Mouse (Mus musculus) retina, postnatal 7 days (tissue): ENCODE data around the gene Enah.
A peak's percentile ranks its signal among the peaks of the same experiment; 100 is the strongest.

ENCODE experiments used
- DNase-seq: peaks from one replicate; pipeline ENCODE4 v3.0.0-alpha.2; 2012; ENCODE audit warnings: low read depth, low spot score

The Enah gene

DNA sequence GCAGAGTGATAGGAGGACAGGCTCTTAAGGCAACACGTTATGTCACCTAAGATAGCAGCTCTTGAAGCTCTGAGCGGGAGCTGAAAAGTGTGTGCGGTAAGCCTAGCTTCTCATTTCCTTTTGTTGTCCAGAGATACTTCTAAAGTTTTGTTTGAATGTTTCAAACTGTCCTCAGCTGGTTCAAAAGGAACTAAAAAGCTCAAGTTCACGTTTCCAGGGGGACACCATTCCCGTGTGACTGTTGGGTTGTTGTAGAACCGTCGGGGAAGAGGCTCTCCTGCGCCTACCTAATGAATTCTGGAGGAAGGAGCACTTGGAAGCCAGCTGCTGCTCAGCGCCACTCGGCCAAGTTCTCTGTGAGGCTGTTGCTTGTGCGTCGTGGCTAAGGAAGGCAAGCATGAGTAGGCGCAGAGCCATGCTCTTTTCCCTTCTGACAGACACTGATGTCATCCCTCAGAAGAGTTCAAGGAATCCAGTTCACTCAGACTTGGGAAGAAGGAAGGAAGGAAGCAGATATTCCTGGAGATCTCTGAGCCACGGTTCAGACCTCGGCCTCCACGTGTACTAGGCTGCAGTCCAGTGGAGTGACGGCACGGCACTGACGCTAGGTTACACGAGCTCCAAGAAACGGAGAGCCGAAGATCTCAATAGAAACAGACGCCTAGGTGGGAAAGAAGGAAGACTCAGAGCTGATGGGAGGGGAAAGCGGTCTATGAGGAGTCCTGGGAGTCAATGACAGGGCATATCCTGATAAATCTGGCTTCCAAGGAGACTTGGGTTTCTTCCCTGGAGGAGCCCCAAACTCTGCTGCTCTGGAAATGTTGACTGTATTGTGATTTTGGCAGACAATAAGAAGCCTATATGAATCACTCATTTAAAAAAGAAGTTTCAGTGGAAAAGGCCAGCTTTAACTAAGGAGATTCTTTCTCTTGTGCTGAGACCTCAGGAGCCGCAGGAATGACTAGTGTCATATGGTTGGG is 8.7 kb upstream of the Enah start:
- DNase-seq, result no peak

DNA sequence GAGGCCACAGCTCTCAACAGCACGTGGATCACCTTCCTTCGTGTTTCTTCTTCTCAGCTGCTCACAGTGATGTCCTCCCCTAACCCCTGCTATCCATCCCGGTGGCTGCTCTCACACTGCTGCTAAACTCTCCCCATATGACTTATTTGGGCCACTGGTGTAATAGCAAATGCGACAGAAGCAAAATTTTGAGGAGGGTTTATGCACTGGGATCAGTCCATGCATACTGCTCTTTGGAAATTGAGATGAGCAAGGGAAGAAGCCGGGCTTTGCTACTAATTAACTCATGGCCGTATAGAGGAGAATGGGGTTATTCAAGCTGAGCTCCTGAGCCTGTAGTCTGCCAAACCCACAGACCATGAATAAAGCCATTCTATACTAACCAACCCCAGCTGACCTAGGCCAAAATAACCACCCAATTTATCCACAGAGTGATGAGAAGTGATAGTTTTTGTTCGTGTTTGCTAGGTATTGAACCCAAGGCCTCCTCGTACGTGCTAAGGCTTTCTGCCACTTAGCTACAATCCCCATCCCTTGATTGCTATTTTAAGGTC is 7.7 kb upstream of the Enah start:
- DNase-seq, result no peak

DNA sequence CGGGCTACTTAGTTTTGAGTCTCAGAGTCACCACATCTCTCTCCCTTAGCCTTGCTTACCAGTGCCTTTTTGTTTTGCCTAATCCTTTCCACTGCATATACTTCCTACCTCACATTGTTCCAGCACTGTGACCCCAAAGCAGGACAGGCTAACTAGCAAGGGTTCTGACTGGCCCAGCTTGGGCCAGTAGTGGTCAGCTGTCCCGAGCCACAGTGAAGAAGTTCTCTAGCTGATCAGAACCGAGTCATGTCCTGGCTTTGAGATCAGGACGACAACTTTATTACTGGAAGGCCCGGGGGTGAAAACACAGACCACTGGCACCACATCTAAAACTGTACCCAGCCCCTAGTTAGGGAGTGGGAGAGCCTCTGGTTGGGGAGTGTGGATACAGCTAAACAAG is 7.0 kb upstream of the Enah start:
- DNase-seq, result no peak

DNA sequence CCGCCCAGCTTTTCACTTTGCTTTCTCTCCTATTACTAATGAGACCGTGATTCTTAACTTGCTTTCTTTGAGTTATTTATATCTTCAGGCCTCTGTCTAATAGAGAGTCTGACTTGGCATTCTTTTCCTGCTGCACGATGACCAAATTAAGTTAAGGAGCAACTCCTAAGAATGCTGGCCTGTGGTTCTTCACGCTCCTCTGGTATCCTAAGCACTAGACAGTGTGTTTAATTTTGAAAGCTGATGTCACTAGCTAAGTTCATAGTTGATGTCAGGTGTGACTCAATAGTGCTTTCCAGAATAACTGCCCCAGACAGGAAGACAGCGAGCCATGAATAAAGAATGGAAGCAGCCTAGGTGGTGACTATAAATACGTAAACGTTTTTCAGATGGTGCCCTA is 6.3 kb upstream of the Enah start:
- no peak for DNase-seq

DNA sequence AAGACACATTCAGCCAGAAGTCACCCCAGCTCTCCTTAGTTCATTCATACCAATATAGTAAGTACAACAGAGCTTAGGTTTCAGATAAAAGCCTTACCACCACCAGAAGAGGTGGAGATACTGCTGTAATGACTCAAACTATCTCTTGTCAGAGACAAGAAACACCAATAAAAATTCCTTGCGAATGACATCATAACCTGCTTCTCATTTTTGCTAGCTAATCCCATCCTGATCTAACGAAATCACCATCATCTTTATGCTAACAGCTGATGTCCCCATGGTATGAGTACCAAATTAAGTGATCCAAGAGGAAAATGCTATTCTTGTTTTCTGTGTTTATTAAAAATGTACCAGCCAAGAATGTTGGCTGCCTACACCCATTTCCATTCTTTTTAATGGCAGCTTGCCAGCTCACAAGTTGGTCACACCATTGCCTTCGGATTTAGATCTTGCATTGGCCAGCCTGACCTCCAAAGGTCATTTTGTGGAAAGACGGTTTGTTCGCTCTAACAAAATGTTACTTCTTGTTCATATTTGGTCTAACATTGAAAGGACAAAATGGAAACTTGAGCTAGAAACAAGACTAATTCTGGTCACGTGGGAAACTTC is 2.0 kb upstream of the Enah start:
- no peak for DNase-seq

DNA sequence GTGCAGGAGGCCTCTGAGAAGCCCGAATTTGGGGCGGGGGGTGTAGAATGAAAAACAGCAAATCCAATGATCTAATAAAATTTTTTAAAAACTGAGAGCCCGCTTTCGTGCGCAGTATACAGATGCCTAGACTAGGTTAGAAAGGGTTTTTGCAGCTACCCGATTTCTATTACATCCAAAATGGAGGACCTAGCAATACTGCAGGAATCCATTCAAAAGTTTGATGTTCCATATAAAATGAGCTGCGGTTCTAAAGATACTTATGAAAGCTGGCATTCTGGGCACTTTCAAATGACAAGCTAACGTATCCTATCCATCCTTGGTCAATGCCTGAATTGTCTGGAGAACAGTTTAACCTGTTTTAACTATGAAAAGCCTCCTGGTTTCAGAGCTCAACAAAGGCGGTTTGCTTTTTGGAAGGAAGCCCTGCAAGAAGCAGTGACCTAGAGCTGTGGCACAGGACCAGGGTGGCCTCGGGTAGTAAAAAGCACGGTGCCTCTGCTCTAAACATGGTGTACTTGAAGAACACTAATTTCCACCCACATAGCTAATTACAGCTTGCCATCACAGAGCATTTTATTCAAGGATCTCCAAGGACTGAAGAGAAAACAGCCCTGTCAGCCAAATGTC is 1.2 kb upstream of the Enah start:
- DNase-seq, result no peak

DNA sequence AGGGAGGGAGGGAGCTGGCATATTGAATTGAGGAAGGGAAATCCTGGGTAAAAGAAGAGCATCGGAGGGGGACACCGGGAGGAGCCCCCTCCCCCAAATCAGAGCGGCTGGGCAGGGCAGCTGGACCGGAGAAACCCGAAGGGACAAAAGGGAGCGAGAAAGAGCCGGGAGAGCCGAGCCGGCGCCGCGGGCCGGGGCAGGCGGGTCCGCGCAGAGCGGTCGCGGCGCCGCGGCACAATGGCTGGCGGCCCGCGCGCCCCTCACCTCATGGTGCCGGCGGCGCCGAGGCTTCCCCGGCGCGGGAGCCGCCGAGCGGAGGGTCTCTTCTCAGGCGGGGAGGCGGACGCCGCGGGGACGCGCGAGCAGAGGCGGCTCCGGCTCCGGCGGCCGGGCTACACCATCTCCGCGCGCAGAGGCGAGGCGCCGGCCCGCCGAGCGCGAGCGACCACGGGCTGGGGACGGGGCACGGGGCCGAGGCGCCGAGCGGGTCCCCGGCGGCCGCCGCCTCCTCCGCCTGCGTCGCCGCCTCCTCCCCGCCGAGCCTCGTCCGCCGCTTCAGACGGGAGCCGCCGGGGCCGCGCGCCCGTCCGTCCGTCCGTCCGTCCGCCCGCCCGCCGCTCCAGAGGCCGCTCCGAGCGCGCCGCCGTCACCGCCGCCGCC is 394 bp downstream of the Enah start:
- DNase-seq, result peak; percentile 21

DNA sequence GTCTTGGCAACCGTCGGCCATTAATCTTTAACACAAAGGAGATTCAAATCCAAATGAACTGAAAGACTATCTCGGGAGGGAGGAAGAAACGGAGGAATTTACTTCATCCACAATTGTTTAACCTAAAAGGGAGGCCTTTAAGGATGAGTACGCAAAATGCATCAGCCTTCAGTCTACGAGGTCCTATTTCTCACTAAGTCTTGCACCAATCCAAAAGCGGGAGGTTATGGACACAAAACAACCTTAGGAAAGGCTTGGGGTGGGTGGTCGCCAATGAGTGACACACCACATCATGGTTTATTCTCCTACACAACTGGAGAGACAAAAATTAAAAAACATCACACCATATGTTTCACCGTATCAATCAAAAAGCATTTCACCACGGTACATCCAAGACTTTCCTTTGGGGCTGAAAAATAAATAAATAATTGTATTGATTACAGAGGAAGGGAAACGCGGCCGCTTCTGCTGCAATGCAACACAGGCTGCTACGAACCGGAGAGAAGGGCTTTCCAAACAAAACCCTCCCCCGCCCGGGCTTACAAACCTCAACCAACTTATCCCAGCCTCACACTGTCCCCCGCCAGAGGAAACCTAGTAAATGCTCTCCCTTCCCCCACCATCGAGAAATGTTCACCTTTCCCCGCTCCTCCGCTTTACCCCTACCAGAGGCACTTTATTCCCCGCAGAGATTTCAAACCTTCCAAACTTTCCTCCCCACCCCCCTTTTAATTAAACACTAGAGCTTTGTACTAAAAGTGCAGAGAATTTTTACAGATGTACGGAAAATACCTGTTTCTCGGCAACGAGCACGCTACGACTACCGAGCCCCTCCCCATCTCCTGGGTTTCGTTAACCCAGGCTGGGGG is 1.2 kb downstream of the Enah start:
- peak; percentile 21 for DNase-seq

DNA sequence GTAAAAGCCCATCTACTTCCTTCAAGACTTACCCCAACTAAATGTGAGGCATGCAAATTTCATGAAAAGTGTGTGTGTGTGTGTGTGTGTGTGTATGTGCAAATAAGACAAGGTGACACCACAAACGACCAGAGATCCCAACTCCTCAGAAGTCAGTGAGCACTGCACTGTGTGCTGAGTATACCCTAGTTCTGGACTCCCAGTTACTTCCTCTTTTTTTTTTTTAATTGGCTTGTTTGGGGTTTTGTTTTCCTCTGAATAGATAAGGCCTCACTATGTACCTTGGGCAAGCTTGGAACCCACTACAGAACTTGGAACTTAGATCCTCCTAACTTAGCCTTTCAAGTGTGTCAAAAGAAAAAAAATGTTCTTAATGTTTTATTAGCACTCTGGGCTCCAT is 14.0 kb downstream of the Enah start:
- DNase-seq, result no peak

DNA sequence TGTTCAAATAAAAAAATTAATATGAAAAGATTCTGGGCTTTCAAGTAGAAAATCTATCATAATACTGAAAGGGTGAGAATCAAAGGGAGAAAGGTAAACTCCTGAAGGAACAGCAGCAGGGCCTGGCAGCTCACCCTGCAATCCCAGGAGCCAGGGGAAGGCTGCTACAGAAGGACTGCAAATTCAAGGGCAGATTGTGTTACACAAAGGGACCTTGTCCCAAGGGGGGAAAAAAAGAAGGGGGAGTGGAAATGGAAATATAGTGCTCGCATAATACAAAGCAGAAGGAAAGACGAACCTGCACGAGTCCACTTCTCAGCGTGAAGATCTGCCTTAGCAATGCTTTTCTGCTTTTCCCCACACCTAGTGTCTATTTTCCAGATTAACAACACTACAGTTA is 21.1 kb downstream of the Enah start:
- no peak for DNase-seq

DNA sequence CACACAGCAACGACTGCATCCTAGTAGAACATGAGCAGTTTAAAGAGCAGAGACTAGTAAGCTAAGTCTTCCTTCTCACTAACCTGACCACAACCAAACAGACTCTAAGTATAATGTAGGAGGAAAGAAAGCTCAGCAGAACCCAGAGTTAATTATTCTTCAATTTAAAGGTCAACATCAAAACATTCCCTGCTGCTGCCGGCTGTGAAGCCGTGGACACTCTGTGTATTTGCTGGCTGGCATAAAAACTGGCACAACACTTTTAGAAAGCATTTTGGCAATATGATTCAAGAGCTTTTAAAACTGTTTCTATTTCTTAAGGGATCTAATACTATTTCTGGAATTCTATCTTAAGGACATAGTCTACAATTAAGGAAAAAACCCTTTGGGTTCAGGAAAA is 22.0 kb downstream of the Enah start:
- no peak for DNase-seq

DNA sequence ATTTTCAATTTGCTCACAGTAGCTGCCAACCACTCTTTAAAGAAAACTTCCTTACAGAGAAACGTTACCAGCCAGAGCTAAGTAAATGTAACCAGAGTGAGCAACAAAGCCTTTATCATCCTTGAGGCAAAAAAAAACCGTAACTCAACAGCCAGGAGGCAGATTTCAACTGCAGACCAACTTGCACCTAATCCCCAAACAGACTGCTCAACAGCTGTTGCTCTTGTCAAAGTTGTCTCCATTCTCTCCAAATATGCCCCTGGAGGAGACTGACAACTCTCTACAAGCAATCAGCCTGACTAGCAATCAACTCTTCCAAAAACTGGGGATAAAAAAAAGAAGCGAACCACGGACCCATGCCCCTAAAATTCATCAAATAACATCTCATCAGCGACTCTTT is 26.2 kb downstream of the Enah start:
- DNase-seq, result no peak

DNA sequence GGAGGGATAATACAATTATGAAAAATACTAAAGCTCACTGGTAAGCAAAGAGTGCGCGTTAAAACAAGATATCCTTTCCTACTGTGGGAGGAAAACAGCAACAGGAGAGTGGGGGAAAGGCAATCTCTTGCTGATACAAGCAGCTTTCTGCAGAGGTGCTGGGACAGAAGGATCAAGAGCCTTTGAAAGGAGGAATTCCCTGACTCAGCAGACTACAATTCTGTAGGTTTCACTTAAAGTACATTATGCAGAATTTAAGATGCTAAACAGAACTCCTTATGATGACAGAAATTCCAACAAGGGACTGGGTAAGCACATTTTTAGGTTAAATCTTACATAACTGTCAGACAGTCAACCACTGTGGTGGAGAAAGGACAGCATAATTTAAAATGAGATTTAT is 31.4 kb downstream of the Enah start:
- DNase-seq, result no peak

DNA sequence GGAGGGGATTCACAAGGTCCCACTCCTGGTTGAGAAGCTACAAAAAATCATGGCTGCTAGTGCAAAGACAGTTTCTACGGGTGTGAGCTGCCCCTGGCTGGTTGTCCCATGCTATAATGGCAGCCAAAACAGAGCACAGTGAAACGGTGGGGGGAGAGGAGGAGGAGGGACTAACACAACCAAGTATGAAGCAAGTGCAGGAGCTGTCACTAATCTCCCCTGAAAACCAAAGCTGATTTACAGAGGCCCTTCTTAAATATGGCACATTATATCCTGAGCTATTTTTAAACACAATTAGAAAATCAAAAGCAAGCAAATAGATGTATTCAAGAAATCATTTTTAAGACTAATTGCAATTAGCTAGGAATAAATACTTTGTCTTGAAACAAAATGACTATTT is 32.6 kb downstream of the Enah start:
- DNase-seq, result peak; percentile 16

DNA sequence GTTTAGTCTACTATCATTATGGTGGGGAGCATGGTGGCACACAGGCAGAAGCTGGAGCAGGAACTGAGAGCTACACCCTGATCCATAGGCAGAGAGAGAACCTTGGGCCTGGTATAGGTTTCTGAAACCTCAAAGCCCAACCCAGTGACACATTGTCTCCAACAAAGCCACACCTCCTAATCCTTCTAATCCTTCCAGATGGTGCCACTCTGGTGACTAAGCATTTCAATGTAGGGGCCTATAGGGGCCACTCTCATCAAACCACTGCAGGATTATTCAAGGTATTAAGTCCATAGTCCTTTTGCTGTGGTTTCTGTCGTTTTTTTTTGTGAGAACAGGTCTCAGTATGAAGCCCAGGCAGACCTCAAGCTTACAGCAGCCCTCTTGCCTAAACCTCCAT is 33.9 kb downstream of the Enah start:
- no peak for DNase-seq

DNA sequence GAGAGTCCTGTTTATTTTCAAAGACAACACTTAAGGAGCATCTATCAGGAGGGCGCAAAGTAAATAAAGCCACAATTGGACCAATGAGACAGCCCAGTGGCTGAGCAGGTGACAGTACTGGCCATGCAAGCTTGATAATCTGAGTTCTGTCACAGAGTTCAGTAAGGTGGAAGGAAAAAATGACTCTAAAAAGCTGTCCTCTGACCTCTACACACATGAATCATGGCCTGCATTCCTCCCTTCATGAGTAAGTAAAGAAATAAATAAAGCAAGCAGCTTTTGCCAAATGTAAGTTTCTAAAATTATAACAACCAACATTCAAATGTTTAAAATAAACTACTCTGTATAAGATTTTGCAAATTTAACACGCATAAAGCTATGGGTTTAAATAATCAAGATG is 35.0 kb downstream of the Enah start:
- no peak for DNase-seq

DNA sequence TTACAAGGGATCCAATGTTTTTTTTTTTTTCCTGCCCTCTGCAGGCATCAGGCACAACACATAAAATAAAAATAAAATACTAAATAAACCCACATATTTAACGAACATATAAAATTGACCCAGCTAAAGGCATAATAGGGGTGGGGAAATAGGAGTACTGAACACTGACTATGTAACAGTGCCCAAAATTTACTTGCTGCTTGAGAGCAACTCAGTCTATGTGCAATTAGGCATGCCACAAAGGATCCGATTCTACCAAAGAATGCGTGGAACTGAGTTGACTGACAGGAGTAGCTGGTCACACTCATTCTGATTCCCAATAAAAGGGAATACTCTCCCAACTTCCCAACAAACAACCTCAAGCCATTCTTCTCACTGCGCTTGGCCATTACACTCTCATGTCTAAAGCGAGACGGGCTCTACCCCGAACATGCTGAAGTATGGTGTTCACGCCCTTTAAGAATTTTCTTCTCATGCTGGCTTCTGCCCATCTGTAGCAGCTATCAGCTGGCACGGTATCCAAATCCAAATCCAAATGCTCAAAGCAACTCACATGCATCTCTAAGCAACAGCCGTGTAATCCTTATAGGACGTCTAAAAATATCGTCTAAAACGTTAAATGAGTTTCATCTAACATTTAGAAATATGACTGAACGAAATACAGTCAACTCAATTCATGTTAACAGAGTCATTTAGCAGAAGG is 39.6 kb downstream of the Enah start:
- no peak for DNase-seq

DNA sequence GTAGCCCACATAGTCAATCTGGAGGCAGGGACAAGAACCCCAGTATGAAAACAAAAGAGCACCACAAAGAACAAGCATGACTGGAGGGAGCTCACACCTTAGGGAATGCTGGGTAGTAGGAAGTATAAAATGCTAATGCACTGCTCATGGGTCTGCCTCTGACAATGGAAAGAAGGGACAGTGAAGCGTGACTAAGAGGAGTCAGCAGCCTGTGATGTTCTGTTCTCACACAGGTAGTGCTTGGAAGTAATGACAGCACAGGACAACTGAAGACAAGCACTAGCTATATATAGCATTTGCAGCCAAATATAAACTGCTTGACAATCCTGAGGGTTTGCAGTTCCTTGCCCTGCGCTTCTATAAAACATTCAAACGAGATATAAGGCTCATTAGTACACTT is 44.3 kb downstream of the Enah start:
- no peak for DNase-seq

DNA sequence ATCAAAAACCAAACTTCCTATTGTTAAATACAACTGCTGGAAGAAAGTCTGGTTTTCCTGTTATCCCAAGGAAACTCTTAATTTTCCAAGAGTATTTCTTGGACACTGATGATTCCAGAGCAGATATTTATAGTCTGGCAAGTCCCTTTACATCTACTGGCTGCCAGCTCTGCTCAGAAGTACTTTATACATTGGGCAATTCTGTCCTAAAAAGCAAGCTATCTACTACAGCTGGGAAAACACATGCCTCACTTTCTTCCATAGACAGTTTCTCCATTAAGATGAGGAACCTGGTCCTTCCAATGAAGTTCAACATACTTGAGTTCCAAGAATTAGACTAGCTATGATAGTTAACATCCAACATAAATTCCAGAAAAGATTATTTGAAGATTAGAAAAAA is 44.9 kb downstream of the Enah start:
- DNase-seq, result no peak

DNA sequence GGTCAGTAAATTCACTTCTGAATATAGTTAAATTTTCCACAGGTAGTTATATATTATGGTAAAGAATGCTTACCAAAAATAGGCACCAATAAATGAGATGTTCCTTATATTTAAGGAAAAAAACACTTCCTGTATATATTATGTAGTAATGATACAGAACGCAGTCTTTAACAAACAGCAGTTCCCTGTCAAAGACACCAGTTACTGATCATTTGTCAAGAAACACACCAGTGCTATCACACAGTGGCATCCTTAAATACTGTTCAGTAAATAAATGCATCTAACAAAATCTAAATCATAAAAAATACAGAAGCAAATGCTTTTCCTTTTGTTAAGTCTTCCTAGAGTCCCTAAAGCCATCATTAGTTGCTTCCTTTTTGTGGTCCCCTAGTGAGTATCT is 54.5 kb downstream of the Enah start:
- no peak for DNase-seq
